Mouse (Mus musculus) spleen, adult 12 weeks (tissue): ENCODE results near the gene Mpv17l.
"Not testable (repeated sequence)": the region's sequence is repeated elsewhere in the genome, so short reads cannot be mapped to it uniquely, and the experiment has no call there.

Source experiments
- DNase-seq: peaks from one replicate; pipeline ENCODE4 v3.0.0; 2022; ENCODE audit warnings: low spot score

Gene Mpv17l

GRCm38 (mm10) chr16:13902888-13903483 lies at the start of gene Mpv17l, which contains the start of gene Pdxdc1:
TSS of gene Mpv17l (plus strand) at chr16:13903161.
TSS of gene Pdxdc1 (minus strand) at chr16:13903131.
- DNase-seq, result peak; percentile 99

GRCm38 (mm10) chr16:13853886-13854285 lies 49.1 kb upstream of the Mpv17l start:
- no peak for DNase-seq

GRCm38 (mm10) chr16:13866076-13866475 lies 36.9 kb upstream of the Mpv17l start:
- DNase-seq, result no peak

- DNase-seq, result no peak
These were observed 36.3 kb upstream of the Mpv17l start for GRCm38 (mm10) chr16:13866616-13867015.

GRCm38 (mm10) chr16:13867406-13867805 lies 35.6 kb upstream of the Mpv17l start:
- DNase-seq, result not testable (repeated sequence)

- no peak for DNase-seq
These were observed 34.9 kb upstream of the Mpv17l start for GRCm38 (mm10) chr16:13867910-13868514.

GRCm38 (mm10) chr16:13875483-13875882 lies 27.5 kb upstream of the Mpv17l start:
- no peak for DNase-seq

GRCm38 (mm10) chr16:13883094-13883774 lies 19.7 kb upstream of the Mpv17l start:
- DNase-seq, result no peak

GRCm38 (mm10) chr16:13890449-13890848 lies 12.5 kb upstream of the Mpv17l start:
- DNase-seq, result no peak

GRCm38 (mm10) chr16:13892850-13893249 lies 10.1 kb upstream of the Mpv17l start:
- no peak for DNase-seq

GRCm38 (mm10) chr16:13894097-13894496 lies 8.9 kb upstream of the Mpv17l start:
- no peak for DNase-seq

- DNase-seq, result no peak
These were observed 7.2 kb upstream of the Mpv17l start for GRCm38 (mm10) chr16:13895740-13896139.

GRCm38 (mm10) chr16:13896357-13896756 lies 6.6 kb upstream of the Mpv17l start:
- no peak for DNase-seq

GRCm38 (mm10) chr16:13898981-13899380 lies 4.0 kb upstream of the Mpv17l start:
- DNase-seq, result no peak

- DNase-seq, result no peak
These were observed 547 bp upstream of the Mpv17l start for GRCm38 (mm10) chr16:13902397-13902831.

- no peak for DNase-seq
These were observed 527 bp downstream of the Mpv17l start for GRCm38 (mm10) chr16:13903488-13903887.

- DNase-seq, result no peak
These were observed 4.3 kb downstream of the Mpv17l start for GRCm38 (mm10) chr16:13907297-13907696.

GRCm38 (mm10) chr16:13920093-13920492 lies 17.1 kb downstream of the Mpv17l start:
- DNase-seq, result no peak

- no peak for DNase-seq
These were observed 18.1 kb downstream of the Mpv17l start for GRCm38 (mm10) chr16:13921063-13921462.

- DNase-seq, result no peak
These were observed 18.8 kb downstream of the Mpv17l start for GRCm38 (mm10) chr16:13921781-13922180.

- DNase-seq, result not testable (repeated sequence)
These were observed 19.5 kb downstream of the Mpv17l start for GRCm38 (mm10) chr16:13922499-13922898.

- DNase-seq, result not testable (repeated sequence)
These were observed 20.0 kb downstream of the Mpv17l start for GRCm38 (mm10) chr16:13922966-13923365.

- no peak for DNase-seq
These were observed 24.6 kb downstream of the Mpv17l start for GRCm38 (mm10) chr16:13927456-13928075.
